Mouse (Mus musculus) cortical plate, adult 2 months (tissue): Measurements from ENCODE around the gene Sdha. TPM values are rescaled to one million over a fixed set of nuclear protein-coding genes. Genes with fewer than 3 reads are reported as not detected.

Experiments
- H3K27ac ChIP-seq: fragments of 200-500 bp; 2 replicates; pipeline ENCODE4 v1.5.1; 2012; ENCODE audit warnings: low read length, control low read depth, inconsistent platforms; ENCODE audit not compliant: insufficient read depth
- H3K4me1 ChIP-seq: fragments of 200-500 bp; 2 replicates; pipeline ENCODE4 v1.6.1; 2011; ENCODE audit warnings: low read length; ENCODE audit not compliant: control insufficient read depth, insufficient read depth
- H3K4me3 ChIP-seq: fragments of 200-500 bp; 2 replicates; pipeline ENCODE4 v1.5.1; 2011; ENCODE audit warnings: mild to moderate bottlenecking, low read length, control low read depth; ENCODE audit not compliant: insufficient read depth
- CTCF ChIP-seq: fragments of 200-500 bp; IDR thresholded peaks from 2 replicates; pipeline ENCODE4 v1.5.1; 2011; ENCODE audit warnings: mild to moderate bottlenecking, control low read depth, low read length; ENCODE audit not compliant: insufficient read depth; ENCODE audit errors: extremely low read depth
- POLR2A ChIP-seq: fragments of 200-500 bp; IDR thresholded peaks from 2 replicates; pipeline ENCODE4 v1.6.1; 2011; ENCODE audit warnings: mild to moderate bottlenecking, low read length, control low read depth; ENCODE audit not compliant: insufficient read depth; ENCODE audit errors: extremely low read depth
- polyA plus RNA-seq: library from polyadenylated mRNA; depleted of rRNA; stranded (reverse); fragments of >200 nt; gene quantifications from 2 replicates; pipeline ENCODE4 v1.2.3, GENCODE M21; 2012; rRNA removed

Gene Sdha
- 300 TPM in 2 replicates for polyA plus RNA-seq

- peaks cover 1% of the 10 kb centered on the region; the same call in 1 of the 2 replicates for H3K4me1 ChIP-seq
- TF ChIP-seq CTCF = no peak
- TF ChIP-seq POLR2A = peak; percentile 94
- H3K4me3 ChIP-seq = peak within 1 kb of the TSS; percentile 77
- H3K27ac ChIP-seq = peak within 1 kb of the TSS; percentile 89
Measured at GRCm38 (mm10) chr13:74349566-74350434, at the start of gene Sdha, which contains the start of gene Ccdc127. Gene Sdha (minus strand): TSS chr13:74350280. Gene Ccdc127 (plus strand): TSS chr13:74350309.

GRCm38 (mm10) chr13:74399298-74399839, 49.3 kb upstream of the Sdha start, which contains the start of gene Ftl1-ps1:
Gene Ftl1-ps1 (plus strand): TSS chr13:74399694.
- Histone ChIP-seq H3K4me1 (no peaks in the 10 kb centered on the region), H3K4me3 (no peak within 1 kb of the TSS), H3K27ac (no peak within 1 kb of the TSS)
- TF ChIP-seq POLR2A (no peak), CTCF (no peak)

- Histone ChIP-seq H3K4me1 (no peaks in the 10 kb centered on the region; the same call in 1 of the 2 replicates), H3K4me3 (no peak overlapping the region; the same call in 1 of the 2 replicates), H3K27ac (no peak overlapping the region)
- no peak for TF ChIP-seq POLR2A
- no peak for TF ChIP-seq CTCF
Measured at GRCm38 (mm10) chr13:74391156-74391555, 41.1 kb upstream of the Sdha start.

- TF ChIP-seq CTCF (no peak), POLR2A (peak; percentile 68)
- H3K4me3 ChIP-seq = peak within 1 kb of the TSS; percentile 95
- H3K27ac ChIP-seq = no peak within 1 kb of the TSS; the same call in 1 of the 2 replicates
- no peaks in the 10 kb centered on the region; the same call in 1 of the 2 replicates for H3K4me1 ChIP-seq
Measured at GRCm38 (mm10) chr13:74390371-74390990, 40.4 kb upstream of the Sdha start, which contains the start of gene Zfp72. Gene Zfp72 (minus strand): TSS chr13:74390836.

- TF ChIP-seq POLR2A = no peak
- TF ChIP-seq CTCF = no peak
- Histone ChIP-seq H3K4me1 (no peaks in the 10 kb centered on the region; the same call in 1 of the 2 replicates), H3K27ac (no peak overlapping the region), H3K4me3 (peak overlapping the region; percentile 95; the same call in 1 of the 2 replicates)
Measured at GRCm38 (mm10) chr13:74389730-74390129, 39.6 kb upstream of the Sdha start.

GRCm38 (mm10) chr13:74382289-74382688, 32.2 kb upstream of the Sdha start:
- Histone ChIP-seq H3K4me3 (no peak overlapping the region), H3K27ac (no peak overlapping the region), H3K4me1 (no peaks in the 10 kb centered on the region)
- TF ChIP-seq POLR2A (no peak), CTCF (no peak)

GRCm38 (mm10) chr13:74381533-74382276, 31.6 kb upstream of the Sdha start:
- no peak overlapping the region for H3K4me3 ChIP-seq
- TF ChIP-seq POLR2A (no peak), CTCF (no peak)
- H3K4me1 ChIP-seq = no peaks in the 10 kb centered on the region
- no peak overlapping the region for H3K27ac ChIP-seq

GRCm38 (mm10) chr13:74363859-74364235, 13.8 kb upstream of the Sdha start, which contains the start of gene Lrrc14b:
Gene Lrrc14b (minus strand): TSS chr13:74364005.
- no peaks in the 10 kb centered on the region for H3K4me1 ChIP-seq
- no peak within 1 kb of the TSS for H3K27ac ChIP-seq
- H3K4me3 ChIP-seq = no peak within 1 kb of the TSS
- TF ChIP-seq CTCF (no peak), POLR2A (no peak)

- Histone ChIP-seq H3K4me1 (no peaks in the 10 kb centered on the region), H3K4me3 (no peak overlapping the region), H3K27ac (no peak overlapping the region)
- TF ChIP-seq CTCF (no peak), POLR2A (no peak)
Measured at GRCm38 (mm10) chr13:74363176-74363858, 13.2 kb upstream of the Sdha start.
